Mouse (Mus musculus) urinary bladder, postnatal 14 days (tissue): ENCODE data around the gene Atp2a1.

ENCODE experiments used
- DNase-seq: peaks from one replicate; pipeline ENCODE4 v3.0.0; 2021; ENCODE audit warnings: low spot score

Atp2a1 gene

DNA sequence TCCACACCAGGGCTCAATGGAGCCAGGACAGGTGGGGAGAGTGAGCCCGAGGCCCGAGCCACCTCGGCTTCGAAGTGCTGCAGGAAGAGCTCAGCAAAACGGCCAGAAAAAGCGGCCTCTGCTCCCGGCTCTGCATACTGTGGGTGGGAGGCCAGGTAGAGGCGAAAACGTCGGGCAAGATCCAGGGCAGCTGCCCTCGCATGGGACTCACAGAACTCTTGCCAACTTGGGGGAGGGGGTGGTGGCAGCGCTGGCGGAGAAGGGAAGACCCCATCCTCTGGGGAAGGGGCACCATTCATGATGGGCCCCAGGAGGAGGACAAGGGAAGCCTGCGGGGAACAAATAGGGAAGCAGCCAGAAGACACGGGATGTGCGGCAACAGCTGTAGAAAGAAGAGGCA lies 9.8 kb upstream of the Atp2a1 start:
- no peak for DNase-seq

DNA sequence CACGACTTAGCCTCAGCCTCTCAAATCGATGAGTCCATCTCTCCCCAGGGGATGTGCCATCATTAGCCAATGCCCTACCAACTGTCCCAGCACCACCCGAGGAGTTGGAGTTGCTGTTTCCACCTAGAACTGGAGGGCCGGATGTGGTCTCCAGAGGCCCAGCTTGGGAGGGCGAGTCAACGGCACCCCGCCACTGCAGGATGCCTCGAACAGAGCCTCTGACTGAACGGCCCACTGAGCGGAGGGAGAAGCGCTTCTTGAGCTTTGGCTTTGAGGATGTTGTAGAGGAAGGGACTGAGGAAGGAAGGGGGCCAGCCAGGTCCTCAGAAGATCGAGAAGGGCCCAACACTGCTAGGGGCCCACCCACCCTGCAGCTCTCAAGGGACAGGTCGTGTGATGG lies 9.4 kb upstream of the Atp2a1 start:
- no peak for DNase-seq

DNA sequence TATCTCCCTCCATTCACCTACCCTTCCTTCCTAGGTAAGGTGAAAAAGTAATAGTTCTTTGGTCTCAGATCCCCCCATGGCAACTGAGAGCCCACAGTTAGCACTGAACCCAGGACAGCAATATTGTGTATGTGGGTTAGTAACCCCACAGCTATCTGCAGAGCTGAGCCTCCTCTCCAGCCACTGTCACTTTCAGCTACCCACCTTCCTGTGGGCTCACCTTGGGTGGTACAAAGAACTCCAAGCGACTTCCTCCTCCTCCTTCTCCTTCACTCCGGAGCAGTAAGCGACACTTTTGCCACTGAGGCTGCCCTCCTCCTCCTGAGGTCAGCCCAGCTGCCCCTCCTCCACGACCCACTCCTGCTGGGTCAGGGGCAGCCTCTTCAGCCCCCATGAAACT lies 8.9 kb upstream of the Atp2a1 start:
- DNase-seq: no peak

DNA sequence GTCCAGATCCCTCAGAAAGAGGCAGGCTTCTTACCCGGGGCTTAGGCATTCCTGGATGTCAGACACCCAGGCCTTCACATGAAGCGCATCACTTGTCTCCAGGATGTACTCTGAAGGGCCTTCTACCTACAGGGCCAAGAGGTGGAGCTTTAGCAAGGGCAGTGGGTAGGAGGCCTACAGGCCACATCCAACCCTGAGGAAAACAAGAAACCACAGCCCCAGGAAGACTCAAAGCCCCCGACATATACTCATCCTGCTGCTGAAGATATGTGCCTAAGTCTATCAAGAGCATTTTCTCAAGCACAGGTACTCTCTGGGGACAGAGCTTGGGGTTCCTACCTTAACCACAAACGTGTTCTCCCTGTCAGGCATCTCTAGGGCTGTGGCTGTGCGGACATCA lies 8.5 kb upstream of the Atp2a1 start:
- no peak for DNase-seq

DNA sequence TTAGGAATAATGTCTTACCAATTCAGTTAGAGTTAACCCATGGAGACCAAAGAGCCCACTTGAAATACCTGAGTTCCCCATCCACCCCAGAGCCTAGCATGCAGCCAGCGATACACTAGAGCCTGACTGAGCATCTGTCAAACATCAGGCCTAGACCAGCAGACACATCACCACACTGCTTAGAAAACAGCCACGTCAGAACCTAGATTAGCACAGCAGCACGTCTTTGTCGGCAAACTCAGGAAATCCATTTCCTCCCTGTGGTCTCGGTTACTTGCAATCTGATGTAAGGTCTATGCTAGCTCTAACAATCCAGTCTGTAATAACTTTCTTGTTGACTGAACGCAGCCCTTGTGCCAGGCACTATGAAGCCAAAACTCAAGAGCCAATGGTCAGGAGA lies 7.2 kb upstream of the Atp2a1 start:
- no peak for DNase-seq

DNA sequence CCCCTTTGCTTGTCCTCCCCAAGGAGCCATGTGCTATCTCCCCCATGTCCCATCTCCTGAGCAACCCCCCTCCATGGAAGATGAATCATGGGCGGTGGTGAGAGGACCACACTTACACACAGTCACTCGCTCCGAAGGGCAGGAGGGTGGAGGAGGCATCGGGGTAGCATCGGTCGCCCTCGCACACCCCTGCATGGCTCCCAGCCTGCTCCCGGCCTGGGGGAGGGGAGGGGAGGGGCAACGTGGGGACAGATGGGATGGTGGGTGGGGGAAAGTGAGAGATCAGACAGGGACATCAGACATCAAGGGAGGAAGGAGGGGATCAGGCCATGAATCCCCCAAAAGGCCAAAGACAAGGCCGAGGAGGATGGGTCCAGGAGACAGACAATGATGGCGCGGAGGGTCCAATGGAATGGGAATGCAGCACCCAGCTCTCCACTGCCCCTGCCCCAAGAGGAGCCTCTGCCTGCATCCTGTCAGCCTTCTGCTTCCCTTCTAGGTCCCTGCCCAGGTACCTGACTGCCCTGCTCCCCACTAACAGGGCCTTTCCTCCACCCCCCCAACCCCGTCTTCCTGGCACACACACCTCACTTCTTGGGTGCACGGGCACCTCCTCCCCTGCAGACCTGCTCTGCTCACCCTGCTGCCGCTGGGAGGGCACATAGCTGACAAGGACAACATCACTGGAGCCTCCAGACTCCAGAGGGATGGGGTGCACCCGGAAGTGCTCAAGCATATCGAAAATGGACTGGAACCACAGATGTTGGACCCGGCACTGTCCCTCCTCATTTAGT lies 5.1 kb upstream of the Atp2a1 start:
- DNase-seq: no peak

DNA sequence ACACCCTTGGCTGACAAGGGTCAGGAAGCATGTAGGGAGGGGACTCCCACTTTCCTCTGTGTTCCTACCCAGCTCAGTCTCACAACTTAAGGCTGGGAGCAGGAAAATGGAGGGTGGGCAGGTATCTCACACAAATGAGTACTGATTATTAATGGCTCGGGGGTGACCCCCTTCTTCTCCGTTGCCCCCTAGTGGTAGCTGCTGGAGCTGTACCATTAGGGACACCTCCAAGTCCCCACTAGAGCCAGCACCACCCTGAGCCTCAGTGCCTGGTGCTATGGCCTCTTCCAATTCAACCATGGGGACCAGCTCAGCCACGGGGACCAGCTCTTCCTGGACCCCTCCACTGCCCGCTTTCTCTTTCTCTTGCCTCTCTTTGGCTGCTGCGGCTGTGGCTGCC lies 4.4 kb upstream of the Atp2a1 start:
- peak; percentile 44 for DNase-seq

DNA sequence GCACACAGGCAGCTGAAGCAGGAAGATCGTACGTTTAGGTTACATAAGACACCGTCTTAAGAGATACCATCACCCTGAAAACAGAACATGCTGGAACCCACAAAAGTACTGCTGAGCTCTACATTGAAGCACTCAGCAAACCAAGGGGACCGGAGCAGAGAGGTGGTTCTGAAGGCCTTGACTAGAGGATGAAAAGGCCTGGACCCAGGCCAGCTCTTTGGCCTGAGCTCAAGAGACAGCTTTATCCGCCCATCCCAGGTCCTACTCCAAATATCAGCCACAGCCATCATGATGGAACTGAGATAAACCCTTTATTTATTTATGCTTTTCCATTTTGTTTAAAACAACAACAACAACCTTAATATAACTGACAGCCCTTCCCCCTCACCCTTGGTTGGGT lies 3.8 kb upstream of the Atp2a1 start:
- no peak for DNase-seq

DNA sequence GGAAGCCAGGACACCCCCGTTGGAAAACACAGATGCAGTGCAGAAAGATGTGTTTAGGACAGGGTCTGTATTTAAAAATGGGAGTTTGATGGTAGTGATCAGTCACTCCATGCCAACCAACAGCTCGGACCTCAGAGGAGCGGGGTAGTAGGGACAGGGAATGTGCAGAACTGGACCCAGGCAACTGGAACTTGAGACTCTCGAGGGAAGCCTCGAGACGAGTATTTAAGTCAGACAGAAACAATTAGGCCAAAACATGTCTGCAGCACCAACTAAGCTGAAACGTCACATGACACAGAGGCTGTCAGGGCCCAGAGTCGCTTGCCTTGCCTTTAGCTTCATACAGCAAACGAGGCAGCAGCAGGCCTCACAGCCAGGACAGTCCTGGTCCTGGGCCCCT lies 3.2 kb upstream of the Atp2a1 start:
- DNase-seq: no peak

DNA sequence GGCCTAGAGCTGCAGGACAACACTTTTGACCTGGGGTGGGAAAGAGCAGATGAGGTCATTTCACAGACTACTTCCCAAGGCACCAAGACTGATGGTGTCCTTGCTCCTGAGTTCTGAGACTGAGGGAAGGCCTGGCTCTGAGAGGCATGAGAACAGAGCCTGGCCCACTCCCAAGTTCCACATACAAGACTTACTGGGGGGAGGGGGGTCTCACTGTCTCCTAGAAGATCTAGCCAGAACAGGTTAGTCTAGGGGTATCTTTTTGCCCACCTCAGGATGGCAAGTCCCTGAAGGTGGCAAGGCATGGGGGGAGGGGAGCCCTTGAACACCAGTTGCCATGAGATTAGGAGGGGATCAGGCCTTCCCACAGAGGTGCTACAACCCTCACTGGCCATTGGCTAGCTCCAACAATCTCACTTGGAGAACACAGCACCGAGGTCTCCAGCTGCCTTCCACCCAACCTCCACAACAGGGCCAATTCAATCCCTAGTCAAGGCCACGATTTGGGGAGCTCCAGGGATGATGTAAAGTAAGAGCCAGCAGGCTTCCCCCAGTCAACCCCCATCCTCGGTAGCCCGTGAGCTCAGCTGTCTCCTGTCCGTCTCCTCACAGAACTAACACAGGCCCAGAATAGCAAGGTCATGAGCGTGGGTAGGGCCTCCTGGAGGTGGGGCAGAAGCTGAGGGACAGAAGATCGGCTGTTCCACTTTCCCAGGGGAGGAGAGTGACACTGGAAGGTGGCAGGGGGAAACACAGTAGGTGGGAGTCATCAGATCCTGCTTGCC lies 2.5 kb upstream of the Atp2a1 start:
- DNase-seq: no peak

DNA sequence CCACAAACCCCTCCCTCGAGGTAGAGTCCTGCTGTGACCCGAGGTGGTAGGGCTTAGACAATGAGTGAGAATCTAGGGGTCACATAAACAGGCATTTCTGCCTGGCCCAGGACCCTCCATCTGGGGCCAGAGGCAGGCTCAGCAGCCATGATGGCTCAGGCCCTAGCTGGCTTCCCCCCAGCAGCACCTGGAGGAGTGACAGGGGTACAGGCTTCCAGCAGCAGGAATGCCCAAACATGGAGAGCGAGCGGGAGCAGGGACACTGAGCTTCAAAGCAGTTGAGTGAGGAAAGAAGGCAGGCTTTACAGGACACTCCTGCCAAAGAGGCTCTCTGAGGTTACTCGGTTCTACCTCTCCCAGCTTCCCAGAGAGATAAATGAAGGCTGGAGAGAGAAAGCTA lies 1.9 kb upstream of the Atp2a1 start:
- no peak for DNase-seq

DNA sequence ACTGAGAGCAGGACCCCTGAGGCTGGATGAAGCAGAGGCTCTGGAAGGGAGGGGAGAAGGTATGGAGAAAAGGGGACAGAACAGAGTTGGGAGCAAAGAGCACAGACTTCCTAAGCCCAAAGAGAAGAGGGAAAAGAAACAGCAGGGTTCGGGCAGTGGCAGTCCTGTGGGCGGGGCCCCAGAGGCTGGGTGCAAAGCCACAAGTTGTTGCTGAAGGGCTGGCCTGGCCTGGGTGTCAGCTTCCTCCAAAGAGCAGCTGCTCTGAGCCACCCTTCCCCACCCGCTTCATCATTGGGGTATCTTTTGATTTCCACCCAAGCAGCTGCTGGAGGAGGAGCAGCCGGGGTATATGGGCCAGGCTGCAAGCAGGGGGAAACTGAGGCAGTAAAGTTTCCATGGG lies 1.2 kb upstream of the Atp2a1 start:
- DNase-seq: no peak

DNA sequence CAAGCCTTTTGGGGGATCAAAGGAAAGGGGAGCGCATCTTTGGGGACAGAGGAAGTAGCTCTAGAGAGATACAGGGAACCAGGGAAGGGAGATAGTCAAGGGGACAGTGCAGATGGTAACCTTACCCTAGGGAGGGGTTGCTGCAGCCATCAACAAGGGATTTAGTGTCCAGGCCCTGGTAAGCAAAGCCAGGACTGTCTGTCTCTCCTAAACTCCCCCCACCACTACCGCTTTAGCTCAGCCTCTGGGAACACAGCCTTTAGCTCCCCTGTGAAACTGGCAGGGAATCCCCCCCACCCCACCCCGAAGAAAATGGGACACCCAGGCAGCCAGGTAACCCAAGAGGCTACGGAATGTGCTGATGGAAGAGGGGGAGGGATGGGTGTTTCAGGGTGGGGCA lies 639 bp upstream of the Atp2a1 start:
- DNase-seq: no peak

DNA sequence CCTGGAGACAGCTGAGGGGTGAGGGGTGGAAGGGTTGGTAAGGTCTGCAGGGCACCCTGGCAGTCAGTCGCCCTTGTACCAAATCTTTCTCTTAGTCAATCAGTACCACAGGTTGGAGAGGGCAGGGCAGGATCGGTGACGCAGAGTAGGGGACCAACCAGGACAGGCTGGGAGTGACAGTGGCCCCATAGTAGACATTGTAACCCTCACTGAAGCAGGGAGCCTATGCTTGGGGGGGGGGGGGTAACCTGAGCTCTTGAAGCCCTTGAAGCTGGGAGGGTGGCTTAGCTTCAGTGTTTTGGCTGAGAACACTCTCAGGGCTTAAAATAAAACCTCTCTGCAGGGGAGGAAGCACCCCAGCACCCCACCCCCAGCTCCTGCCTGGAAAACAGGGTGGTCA lies 1.3 kb downstream of the Atp2a1 start:
- DNase-seq: no peak

DNA sequence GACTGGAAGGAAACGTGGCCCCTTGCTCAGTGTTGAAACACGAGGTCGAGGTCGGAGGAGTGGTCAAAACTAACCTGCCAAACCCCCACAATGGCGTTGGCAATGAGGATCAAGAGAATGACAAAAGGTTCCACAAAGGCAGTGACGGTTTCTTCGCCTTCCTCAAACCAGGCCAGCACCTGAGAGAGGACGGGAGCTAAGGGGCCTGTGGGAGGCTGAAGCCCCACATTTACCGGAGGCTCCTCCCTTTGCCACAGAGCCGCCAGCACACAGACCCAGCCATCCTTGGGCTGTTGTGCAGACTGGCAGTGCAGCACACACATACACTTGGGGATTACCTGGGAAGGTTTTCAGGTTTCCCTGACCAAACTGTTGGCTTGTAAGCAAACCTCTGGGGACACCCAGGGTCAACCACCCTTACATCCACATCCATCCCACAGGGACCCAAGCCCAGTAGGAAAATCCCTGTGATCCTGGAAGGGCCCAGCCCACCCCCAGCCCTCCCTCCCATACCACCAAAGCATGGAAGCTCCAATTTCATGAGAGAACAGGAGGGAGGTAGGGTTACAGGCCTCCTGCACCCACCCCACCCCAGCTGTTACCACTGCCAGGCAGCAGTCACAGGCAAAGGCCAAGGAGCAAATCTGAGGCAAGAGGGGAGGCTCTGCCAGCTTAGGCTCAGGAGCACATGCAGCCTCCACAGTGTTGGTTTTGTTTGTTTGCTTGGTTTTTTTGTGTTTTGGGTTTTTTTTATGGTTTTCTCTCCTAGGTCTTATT lies 2.1 kb downstream of the Atp2a1 start:
- DNase-seq: no peak

DNA sequence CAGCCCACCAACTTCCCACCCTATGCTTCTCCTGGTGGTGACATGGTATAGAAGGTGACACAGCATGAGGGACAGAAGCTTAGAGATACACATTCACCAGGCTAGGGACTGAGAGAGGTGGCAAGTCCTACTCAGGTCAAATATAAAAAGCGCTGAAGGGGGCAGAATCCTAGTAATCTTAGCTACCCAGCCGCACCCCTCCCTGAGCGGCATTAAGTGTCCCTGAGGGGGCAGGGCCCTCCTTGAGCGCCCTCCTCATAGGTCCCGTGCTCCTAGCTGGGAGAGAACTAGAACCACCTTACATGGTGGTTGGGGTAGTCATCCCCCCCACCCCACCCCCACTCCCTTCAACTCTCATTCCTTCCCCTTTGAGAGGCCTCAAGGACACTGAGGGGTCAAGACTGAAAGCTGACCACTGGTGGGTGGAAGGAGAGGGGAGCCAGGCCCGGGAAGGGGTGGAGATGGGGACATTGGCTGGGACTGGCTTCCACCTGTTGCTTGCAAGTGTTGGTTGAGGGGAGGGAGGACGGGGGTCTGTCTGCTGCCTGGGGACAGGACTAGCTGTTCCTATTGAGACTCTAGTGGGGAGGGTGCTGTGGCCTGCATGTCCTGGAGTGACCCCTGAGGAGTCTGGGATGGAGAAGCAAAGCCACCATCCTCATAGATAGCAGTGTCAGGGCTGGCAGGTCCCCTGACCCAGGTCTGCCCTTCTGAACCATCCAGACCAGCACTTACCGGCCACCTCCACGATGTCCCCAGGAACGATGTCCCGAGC lies 3.9 kb downstream of the Atp2a1 start:
- no peak for DNase-seq

DNA sequence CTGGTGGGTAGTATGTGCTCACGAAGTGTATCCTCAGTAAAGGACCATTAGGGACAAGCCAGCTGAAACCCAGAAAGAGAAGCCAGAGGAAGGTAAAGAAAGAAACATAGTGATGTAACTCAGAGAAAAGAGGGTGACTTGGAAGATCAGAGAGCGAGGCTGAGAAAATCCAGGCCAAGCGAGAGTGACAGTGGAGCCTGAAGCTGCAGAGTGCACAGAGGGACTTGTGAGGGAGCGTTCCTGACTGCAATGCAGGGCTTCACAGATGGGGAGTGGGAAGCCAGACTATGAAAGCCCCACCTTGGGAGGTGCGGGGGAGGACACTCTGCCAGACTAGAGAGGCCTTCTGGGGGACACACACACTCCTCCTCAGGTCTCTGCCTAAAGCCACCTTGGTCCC lies 4.7 kb downstream of the Atp2a1 start:
- DNase-seq: no peak

DNA sequence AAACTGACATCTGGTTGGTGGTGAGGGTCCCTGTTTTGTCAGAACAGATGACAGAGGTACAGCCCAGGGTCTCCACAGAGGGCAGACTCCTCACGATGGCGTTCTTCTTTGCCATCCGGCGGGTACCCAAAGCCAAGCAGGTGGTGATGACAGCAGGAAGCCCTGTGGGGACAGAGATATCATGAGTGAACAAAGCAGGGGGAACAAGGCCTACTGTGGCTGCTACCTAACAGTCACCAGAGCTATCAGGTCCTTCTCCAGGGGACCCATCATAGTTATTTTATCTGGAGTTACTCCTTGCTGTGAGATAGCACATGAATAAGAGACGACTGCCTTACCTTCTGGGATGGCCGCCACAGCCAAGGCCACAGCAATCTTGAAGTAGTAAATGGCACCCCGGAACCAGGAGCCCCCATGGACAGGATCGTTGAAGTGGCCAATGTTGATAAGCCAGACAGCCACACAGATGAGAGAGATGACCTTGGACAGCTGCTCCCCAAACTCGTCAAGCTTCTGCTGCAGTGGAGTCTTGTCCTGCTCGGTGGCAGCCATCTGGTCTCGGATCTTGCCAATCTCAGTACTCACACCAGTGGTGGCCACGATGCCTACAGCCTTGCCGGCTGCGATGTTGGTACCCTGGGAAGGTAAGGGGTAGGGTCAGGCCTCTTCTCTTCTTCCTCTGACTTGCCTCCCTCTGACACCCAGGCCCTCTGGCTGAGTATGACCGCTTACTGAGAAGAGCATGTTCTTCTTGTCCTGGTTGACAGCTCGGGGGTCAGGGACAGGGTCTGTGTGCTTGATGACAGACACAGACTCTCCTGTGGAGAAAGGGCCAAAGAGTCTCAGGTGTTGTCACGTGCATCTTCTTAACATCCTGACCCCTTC lies 6.3 kb downstream of the Atp2a1 start:
- DNase-seq: no peak

DNA sequence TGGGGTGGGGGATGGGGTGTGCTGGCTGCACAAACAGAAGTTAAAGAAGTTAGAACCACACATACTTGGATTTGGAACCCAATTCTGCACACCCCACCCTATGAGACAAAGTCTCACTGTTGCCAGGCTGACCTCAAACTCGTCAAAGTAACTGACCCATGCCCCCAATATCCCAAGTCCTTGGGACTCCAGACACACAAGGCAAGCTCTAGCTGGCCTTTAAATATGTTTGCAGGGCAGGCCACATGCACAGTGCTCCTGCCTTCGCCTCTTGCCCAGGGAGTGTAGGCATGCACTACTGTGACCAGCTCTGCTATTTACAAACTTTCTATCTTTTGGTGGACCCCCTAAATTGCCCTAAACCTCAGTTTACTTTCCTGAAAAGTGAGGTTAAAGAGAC lies 7.7 kb downstream of the Atp2a1 start:
- no peak for DNase-seq

DNA sequence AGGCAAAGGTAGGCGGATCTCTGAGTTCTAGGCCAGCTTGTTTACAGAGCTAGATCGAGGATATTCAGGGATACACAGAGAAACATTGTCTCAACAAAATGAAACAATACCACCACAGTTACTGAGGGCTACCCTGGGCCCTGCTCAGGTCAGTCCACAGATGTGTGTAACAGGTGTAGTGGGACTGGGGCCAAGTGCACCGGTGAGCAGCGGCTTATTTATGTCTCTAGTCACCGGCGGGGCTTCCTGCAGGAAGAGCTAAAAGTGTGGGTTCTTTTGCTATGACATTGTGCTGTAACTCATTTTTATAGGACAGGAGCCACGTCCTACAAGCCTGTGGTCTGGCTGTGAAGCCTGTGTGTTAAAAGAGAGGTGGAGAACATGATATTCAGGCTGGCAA lies 9.0 kb downstream of the Atp2a1 start:
- no peak for DNase-seq

DNA sequence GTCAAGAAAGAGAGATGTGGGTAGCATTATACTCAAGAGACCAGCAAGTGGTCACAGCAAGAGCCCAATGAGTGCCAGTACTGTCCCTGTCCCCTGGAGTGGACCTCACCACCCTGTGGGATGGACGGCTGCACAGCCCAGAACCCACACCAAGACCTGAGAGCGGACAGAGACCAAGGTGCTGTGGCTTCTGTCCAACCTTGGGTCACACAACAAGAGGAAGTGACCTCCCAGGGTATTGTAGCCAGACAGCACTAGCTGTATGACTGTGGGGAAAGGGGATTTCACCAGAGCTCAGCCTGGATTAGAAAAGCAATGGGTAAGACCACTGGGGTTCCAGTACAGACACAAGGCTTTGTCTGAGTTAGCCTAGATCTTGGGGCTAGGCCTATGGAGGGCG lies 10.7 kb downstream of the Atp2a1 start:
- no peak for DNase-seq
